Mouse (Mus musculus) erythroid progenitor cell, adult 5-6 weeks (primary cell): ENCODE data around the gene Cirbp. TPM values are rescaled to one million over a fixed set of nuclear protein-coding genes. Genes with fewer than 3 reads are reported as not detected.

Experiments
- ATAC-seq: replicated peaks from 2 replicates; pipeline ENCODE4 v1.8.0; 2016; ENCODE audit warnings: moderate number of reproducible peaks, mild to moderate bottlenecking, moderate TSS enrichment, inconsistent platforms; ENCODE audit not compliant: poor library complexity, low FRiP score, severe bottlenecking
- total RNA-seq, 2 experiments: library from RNA; stranded (forward) in 1 of 2; stranded (reverse) in 1 of 2; fragments of 150-400 nt in 1 of 2; fragments of 186-747, 209-891 nt in 1 of 2; gene quantifications; 2 replicates each; pipeline versions ENCODE4 v1.2.3 to v1.2.4; 2015 to 2017; ENCODE audit warnings: low replicate concordance in 2 of 2

The Cirbp gene
- total RNA-seq, 2 experiments from 2014 or later: 19.7 to 39.6 TPM

DNA sequence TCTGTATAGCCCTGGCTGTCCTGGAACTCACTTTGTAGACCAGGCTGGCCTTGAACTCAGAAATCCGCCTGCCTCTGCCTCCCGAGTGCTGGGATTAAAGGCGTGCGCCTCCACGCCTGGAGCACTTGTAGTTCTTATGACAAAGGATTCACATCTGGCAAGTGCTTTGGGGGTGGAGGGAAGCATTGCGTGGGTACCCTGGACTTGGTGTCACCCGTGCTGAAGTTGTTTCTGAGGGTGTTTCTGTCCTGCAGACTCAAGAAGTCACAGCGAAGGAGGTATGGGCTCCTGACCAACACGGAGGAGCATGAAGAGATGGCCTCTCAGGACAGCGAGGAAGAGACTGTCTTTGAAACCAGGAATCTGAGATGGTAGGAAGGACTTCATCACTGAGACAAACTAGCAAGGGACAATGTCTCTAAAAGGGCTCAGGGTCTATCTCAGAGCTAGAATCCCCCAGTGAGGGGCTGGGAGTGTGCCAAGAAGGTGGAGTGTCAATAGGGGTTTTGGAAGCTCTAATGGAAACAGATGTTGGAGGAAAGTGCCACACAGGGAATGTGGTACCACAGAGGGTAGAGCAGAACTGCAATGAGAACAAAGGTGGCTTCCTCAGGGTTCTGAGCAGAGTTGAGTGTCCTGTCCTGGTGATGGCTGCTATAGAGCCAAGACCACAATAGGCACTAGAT, 8.3 kb downstream of the Cirbp start:
- ATAC-seq: no peak

DNA sequence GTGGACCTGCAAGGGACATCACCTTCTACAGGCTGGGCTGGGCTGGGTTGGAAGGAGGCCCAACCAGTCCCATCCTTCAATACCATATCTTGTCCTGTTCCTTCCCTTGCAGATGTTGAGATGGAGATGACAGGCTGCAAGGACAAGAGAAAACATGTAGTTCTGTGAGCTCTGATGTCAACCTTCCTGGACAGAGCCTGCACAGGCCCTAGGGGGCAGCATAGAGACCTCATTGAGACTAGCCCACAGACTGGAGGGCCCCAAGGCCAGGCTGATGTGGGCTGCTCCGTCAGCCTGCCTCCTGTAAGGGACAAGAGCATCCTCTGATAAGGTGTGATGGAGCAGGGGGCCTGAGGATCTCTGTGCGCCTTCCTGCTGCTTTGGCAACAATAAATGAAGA, 8.9 kb downstream of the Cirbp start:
- ATAC-seq: no peak; the same call in 1 of the 2 replicates

DNA sequence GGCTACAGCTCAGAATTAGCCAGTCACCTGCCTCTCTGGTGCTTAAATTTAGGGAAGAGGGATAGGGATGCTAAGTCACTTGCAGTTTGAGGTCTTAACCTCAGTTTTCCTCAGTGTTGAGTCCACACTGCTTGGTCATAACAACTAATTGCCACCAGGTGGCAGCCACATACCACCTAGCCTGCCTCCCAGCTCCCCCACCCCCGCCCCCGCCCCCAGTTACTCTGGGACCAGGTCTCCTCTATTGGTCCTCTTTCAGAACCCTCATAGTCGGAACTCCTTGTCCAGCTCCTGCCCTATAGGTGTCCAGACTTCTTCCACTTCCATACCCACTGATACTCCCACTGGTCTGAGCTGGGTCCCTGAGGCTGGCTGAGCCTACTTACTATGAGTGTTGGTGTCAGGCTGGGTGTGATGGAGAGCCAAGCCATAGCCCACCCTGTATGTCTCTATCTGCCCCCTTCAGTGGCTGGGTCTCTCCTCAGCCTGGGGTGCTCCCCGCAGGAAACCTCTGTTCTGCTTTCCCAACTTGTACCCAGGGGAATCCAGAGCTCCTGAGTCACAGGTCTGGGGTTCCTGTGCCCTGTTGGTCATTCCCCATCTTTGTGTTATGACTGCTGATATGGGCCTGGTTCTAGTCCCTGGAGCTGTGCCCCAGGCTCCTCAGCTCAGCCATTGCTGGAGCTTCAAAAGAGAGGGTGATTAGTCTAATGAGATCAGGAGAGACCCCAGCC, 9.9 kb downstream of the Cirbp start:
- no peak for ATAC-seq

DNA sequence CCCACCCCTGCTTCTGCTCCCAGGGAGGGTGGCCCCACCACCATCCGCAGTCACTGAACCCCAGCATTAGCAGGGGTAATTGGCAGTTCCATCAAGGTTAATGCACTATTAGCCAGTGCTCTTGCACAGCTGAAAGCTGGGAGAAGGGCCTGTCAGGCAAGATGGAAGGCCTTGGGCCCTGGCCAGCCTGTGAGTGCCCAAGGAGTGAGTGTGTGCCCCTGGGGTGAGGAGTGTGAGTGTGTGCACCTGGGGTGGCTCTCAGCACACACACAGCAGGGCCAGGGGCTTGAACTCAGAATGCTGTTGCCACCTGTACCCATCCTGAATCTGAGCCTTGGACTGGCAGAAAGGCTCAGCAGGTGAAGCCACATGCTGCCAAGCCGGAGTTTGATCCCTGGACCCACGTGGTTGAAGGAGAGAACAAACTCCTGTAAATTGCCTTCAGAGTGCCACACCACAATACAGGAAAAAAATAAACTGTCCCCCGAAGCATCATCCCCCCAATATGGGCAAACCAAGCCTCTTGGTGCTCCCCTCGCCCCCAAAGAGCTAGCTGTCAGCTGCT, 10.6 kb downstream of the Cirbp start:
- no peak for ATAC-seq

DNA sequence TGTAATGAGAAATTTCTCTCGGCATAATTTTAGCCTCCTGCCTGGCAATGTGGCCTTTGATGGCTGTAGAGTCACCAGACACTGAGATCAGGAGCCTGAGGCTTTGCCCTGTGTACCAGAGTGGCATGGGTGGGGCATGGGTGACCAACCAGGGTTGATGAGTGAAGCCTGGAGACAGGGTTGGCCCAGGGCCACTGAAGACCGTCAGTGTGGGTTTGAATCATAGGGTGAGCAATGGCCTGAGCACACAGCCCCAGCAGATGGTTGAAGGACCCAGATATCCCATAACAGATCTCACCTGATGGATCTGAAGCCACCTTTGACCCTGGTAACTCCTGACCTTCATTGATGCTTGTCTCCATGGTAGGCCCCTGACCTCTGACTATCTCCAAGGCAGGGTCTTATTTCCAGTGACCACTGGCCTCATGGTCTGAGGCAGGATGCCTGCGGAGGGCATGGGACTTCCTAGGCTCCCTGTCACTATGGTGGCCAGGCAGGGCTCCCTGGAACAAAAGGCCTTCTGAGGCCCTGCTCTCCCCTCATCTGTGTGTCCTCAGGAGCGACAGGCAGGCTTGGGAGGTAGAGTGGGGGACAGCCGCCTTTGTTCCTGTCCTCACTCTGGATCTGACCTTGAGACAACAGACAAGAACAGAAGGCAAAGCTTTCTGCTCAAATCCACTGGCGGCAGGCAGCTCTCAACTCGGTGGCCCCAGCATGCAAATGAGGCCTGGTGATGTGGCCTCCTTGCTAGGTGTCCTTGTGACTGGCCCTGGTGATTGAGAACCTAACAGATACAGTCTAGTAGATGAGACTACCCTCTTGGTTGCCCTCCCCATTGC, 11.9 kb downstream of the Cirbp start:
- ATAC-seq: no peak

DNA sequence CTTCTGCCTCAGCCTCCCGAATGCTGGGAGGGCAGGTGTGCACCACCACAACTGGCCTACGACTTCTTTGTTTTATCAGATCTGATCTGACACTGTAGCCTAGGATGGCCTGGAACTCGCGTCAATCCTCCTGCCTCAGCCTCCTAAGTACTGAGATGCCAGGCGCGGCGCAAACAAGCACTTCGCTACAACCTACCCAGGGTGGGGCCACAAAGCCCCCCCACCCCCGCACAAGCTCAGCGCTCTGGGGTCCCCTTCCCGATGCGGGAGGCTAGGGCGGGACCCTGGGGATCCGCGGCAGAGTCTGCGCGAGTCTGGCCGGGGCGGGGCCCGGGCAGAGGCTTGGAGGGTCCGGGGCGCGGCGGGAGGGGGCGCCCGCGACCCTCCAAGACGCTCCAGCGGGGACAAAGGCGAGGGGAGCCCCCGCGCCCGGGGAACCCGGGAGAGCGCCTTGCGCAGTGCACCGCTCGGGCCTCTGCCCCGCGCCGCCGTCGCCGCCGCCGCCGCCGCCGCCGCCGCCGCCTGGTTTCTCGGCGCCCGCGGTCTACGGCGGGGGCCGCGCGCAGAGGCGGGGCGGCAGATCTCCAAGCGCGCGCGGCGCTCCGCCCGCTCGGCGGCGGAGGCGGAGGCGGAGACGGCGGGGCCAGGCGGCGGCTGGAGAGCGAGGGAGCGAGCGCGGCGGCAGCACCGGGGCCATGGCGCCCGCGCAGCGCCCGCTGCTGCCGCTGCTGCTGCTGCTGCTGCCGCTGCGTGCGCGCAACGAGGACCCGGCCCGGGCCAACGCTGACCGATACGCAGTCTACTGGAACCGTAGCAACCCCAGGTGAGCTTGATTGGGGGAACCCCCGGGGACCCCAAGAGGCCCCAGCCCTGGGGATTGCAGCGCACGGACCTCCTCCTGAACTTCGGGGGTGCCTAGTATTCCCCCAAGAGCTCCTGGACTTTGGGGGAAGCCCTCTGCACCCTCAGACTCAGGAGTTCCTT, 13.6 kb downstream of the Cirbp start, which contains the start of gene Efna2:
Gene Efna2 (plus strand): TSS at position 415 of the 984 bp plus-strand sequence.
- no peak for ATAC-seq

DNA sequence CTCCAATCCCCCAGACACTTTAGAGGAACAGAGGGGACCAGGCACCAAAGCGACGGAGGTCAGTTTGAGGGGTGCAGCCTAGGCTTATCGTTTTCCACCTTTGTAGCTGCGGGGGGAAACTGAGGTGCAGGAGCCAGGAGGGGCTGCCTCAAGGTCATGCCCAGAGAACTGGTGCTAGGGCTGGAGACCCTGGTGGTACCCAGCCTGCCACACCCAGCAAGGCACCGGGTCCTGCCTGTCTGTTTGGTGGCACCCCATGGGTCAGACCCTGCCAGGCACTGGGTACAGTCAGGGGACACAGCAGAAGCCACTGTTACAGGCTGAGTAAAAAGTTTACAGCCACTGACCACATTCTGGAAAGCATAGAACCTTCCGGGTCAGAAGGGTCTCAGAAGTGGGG, 14.5 kb downstream of the Cirbp start:
- no peak for ATAC-seq

DNA sequence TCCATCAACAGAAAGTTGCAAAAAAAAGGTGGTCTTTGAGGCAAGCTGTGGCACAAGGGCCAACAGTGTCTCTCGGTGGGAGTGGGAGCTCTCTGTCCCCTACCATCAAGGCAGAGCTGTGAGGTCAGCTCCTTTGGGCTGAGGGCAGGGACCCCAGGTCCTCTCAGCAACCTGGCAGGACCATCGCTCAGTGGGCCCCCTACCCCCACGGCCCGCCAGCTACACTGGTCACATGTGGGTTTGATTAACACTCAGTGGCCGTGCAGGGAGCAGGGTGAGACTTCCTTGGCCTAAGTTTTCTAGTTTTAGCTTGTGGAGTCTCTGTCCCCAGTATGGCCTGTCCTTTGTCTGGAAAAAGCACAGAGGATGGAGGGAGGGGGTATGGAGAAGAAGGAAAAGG, 15.0 kb downstream of the Cirbp start:
- no peak for ATAC-seq

DNA sequence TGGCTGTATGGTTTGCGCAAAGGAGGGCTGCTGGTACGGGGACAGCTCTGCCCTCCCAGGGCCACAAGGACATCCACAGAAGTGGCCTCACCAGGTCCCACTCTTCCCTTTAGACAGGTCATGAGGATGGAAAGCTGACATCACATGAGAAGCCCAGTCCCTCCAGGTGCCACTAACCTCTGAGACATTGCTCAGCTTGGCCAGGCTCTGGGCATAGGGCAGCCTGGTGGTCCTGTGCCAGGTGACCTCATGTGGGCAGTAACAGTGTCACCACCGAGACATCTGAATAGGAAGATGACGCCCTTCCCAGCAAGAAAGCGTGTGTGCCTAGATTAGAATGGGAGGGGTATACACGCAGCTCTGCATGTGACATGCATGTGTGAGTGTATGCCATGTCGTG, 16.8 kb downstream of the Cirbp start:
- ATAC-seq: no peak

DNA sequence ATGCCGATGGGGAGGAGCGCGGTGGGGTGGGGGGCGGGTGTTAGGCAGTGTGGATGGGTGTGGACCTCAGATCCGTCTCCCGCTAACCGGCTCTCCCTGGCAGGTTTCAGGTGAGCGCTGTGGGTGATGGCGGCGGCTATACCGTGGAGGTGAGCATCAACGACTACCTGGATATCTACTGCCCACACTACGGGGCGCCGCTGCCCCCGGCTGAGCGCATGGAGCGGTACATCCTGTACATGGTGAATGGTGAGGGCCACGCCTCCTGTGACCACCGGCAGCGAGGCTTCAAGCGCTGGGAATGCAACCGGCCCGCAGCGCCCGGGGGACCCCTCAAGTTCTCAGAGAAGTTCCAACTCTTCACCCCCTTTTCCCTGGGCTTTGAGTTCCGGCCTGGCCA, 20.9 kb downstream of the Cirbp start:
- ATAC-seq: no peak

DNA sequence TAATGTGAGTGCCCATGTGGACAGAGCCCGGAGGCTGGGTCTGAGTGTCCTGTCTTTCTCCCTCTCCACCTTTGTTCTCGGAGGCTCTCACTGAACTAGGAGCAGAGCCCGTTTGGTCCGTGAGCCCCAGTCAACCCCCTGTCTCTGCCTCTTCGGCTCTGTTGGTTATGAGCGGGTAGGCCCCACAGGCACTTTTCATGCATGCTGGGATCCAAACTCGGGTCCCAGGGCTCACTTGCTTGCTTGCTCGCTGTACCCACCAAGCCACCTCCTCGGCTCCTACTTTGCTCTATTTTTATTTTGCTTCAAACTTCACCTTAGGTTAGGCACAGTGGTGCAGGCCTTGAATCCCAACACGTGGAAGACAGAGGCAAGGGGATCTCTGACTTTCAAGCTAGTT, 22.0 kb downstream of the Cirbp start:
- ATAC-seq: no peak

DNA sequence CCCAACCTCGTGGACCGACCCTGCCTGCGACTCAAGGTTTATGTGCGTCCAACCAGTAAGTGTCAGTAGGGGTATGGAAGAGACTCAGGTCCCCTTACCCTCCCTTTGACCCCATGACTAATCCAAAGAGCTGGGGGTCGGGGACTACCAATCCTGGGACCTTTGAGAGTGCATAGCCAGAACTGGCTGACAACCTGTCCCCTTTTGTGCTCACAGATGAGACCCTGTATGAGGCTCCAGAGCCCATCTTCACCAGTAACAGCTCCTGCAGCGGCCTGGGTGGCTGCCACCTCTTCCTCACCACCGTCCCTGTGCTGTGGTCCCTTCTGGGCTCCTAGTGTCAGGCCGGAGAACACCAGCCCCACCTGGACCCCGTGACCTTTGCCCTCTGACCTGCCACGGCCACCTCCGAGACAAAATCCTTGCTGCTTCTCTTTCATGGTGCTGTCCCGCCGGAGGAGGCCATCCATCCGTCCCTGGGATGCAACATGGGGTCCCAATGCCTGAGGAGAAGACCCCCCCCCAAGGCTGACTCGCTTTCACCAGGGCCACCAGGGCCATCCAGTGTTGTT, 22.8 kb downstream of the Cirbp start:
- no peak for ATAC-seq

DNA sequence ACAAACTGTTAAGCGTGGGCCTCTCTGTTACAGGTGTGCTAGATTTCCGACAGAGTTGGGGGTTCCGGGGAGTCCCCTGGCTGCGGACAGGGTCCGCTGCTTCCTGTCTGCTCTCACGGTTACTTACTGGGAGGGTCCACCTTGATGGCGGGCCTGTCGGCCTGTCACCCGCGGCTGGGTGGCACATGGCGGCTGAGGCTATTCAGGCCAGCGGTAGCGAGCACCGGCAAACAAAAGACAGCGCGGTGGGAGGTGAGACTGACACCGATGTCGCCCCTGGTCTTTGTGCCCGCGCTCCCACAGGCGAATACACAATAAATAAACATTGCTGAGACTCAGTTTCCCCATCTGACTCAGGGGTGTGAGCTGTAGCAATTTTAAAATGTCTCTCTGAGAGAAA, 24.2 kb downstream of the Cirbp start:
- ATAC-seq: no peak

DNA sequence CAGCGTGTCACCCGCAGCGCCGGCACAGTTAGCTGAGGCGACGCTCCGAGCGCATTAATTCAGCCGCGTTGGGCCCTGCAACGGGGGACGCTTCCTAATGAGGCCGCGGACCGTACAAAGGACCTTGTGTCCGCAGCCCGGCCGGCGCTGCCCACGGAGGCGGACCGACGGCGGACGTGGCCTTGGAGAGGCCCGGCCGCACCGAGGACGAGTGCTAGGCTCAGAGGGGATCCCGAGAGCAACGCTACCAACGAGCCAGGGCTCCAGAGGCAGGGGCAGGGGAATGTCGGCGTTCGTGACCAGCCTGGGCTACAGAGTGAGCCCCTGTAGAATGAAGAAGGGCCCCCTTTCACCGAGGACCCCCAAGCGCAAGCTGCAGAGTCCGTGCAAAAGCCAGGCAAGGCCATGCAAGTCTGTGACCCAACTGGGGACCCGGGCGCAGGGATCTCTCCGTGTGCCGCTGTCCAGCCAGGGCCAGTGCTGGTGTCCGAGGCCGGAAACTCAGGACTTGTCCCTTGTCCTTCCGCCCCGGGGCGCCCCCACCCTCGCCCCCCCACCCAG, 24.8 kb downstream of the Cirbp start:
- ATAC-seq: no peak

DNA sequence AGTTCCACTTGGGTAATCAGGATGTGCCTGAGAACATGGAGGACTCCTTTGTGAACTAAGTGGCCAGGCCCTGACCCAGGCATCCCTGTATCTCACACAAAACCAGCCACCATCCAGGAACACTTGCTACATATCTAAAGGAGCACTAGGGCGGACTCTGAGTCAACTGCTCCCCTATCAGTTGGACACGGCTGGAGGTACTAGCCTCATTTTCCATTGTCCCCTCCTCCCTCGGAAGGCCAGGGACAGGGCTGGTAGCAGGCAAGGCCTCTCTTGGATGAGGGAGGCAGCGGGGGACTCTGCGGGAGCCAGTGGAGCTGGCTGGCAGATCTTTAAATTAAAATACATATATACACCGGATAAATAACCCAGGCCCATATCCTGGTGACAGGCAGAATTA, 28.2 kb downstream of the Cirbp start:
- ATAC-seq: no peak

DNA sequence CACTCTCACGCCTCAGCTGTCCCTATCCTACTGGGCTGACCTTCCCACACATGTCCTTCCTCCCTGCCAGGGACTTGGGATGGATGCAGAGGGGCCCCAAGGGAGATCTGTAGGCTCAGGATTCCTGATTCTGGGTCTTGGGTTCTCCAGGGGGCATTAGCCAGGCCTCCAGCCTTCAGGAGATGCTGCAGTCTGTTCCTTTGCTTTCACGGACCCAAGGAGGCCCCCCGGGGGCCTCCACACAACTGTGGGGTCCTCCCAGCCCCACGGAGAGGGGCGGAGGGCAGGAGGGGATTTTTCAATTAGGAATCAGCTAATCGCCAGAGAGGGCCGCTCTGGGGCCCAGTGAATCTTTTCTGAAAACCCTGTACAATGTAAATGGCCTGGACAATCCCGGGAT, 28.7 kb downstream of the Cirbp start:
- ATAC-seq: no peak

DNA sequence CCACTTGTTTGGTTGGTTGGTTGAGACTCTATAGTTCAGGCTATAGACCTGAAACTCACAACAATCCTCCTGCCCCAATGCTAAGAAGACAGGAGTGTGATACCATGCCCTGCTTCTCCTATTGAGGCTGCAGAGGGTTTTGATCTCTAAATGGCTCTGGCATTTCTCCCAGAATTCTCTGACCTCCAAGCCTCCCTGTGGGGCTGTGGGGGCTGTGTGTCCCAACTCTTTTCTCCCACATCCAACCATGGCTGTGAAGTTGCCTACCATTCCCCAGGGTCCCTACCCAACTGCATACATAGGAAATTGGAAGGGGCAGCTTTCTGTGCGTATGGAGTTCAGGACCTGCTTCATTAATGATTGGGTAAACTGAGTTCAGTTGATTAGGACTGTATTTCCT, 30.4 kb downstream of the Cirbp start:
- no peak for ATAC-seq

DNA sequence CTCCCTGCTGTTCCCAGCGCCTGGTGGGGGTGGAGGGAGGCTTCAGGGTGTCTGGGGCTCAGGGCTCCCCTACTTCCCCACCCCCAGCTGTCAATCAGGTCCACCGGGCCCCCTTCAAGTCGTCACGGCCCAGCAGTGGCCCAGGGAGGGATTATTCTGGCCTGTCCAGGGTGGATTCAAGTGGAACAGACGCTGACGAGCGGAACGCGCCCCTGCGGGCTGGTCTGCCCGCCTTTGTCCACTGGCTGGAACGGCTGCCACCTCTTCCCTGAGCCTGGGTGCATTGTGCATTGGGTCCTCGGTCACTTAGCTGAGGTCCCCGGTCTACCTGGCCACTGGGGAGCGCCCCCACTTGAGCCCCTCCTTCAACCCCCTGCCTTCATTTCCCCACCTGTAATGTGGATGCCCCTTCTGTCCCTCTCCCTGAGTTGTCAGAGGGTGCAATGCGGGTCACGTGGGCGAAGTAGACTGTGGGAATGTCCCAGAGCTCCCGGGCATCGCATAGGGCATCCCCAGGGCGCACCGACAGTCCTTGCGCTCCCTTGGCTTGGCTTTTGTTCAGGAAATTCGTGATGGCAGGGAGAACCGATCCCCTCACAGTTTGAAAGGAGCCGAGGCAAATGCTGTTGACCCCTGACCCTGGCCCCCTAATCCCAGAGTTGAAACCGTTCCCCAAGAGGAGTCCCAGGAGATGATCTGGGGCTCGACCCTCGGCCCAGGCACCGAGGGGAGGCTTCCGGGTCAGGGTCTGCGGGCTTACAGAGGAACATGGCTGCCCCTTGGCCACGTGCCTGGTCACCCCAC, 31.2 kb downstream of the Cirbp start:
- no peak for ATAC-seq
